Mouse (Mus musculus) gastrocnemius, postnatal 10 days (tissue): Measurements from ENCODE around the gene Zdhhc16. TPM values are rescaled to one million over a fixed set of nuclear protein-coding genes. Genes with fewer than 3 reads are reported as not detected.
"Not testable (repeated sequence)": the region's sequence is repeated elsewhere in the genome, so short reads cannot be mapped to it uniquely, and the experiment has no call there.

Experiments used
- DNase-seq: peaks from one replicate; pipeline ENCODE4 v3.0.0; 2021; ENCODE audit warnings: mixed read lengths
- total RNA-seq, 2 experiments: library from RNA; stranded (reverse); gene quantifications; 2 replicates each; pipeline ENCODE4 v1.2.3; 2021

The Zdhhc16 gene
- total RNA-seq, 2 experiments from 2014 or later, result 22.7 to 31.3 TPM

- DNase-seq, result no peak
Observed at GRCm38 (mm10) chr19:41913774-41914591, 19.3 kb upstream of the Zdhhc16 start.

GRCm38 (mm10) chr19:41914592-41914882 is 18.7 kb upstream of the Zdhhc16 start:
- not testable (repeated sequence) for DNase-seq

- no peak for DNase-seq
Observed at GRCm38 (mm10) chr19:41915294-41915693, 18.0 kb upstream of the Zdhhc16 start.

GRCm38 (mm10) chr19:41916853-41917252 is 16.4 kb upstream of the Zdhhc16 start:
- DNase-seq, result no peak

- DNase-seq, result no peak
Observed at GRCm38 (mm10) chr19:41919471-41919870, 13.8 kb upstream of the Zdhhc16 start.

- no peak for DNase-seq
Observed at GRCm38 (mm10) chr19:41920412-41921067, 12.7 kb upstream of the Zdhhc16 start.

GRCm38 (mm10) chr19:41932686-41933085 is 594 bp upstream of the Zdhhc16 start:
- DNase-seq, result no peak

GRCm38 (mm10) chr19:41934124-41934523 is 844 bp downstream of the Zdhhc16 start:
- DNase-seq, result no peak

- DNase-seq, result no peak
Observed at GRCm38 (mm10) chr19:41935921-41936320, 2.6 kb downstream of the Zdhhc16 start.

GRCm38 (mm10) chr19:41938539-41938938 is 5.3 kb downstream of the Zdhhc16 start:
- DNase-seq, result no peak

- DNase-seq, result no peak
Observed at GRCm38 (mm10) chr19:41943841-41944240, 10.6 kb downstream of the Zdhhc16 start.

GRCm38 (mm10) chr19:41952287-41952686 is 19.0 kb downstream of the Zdhhc16 start:
- DNase-seq, result no peak

GRCm38 (mm10) chr19:41953574-41953973 is 20.3 kb downstream of the Zdhhc16 start:
- DNase-seq, result no peak

GRCm38 (mm10) chr19:41969618-41970017 is 36.3 kb downstream of the Zdhhc16 start:
- DNase-seq, result no peak

GRCm38 (mm10) chr19:41973891-41974794 is 40.9 kb downstream of the Zdhhc16 start:
- no peak for DNase-seq

GRCm38 (mm10) chr19:41980422-41980818 is 47.1 kb downstream of the Zdhhc16 start:
- DNase-seq, result peak; percentile 26

GRCm38 (mm10) chr19:41980819-41981594 is 47.7 kb downstream of the Zdhhc16 start, which contains the start of gene Mms19:
Gene Mms19, minus strand, starts transcription at chr19:41981157.
- peak; percentile 98 for DNase-seq

GRCm38 (mm10) chr19:41981595-41981927 is 48.3 kb downstream of the Zdhhc16 start, which contains the start of gene Ubtd1:
Gene Ubtd1, plus strand, starts transcription at chr19:41981763.
- DNase-seq, result no peak

- DNase-seq, result peak; percentile 76
Observed at GRCm38 (mm10) chr19:41981931-41982790, 48.9 kb downstream of the Zdhhc16 start.

- DNase-seq, result no peak
Observed at GRCm38 (mm10) chr19:41982791-41983150, 49.5 kb downstream of the Zdhhc16 start.

- DNase-seq, result no peak
Observed at GRCm38 (mm10) chr19:41985994-41986393, 52.7 kb downstream of the Zdhhc16 start.
